Mouse (Mus musculus): ENCODE measurements around the gene Camta1. TPM values are rescaled to one million over a fixed set of nuclear protein-coding genes. Genes with fewer than 3 reads are reported as not detected.
A peak's percentile ranks its signal among the peaks of the same experiment; 100 is the strongest.

Camta1 gene
- polyA plus RNA-seq, 1 experiment from 2014 or later: 86.8 TPM

DNA sequence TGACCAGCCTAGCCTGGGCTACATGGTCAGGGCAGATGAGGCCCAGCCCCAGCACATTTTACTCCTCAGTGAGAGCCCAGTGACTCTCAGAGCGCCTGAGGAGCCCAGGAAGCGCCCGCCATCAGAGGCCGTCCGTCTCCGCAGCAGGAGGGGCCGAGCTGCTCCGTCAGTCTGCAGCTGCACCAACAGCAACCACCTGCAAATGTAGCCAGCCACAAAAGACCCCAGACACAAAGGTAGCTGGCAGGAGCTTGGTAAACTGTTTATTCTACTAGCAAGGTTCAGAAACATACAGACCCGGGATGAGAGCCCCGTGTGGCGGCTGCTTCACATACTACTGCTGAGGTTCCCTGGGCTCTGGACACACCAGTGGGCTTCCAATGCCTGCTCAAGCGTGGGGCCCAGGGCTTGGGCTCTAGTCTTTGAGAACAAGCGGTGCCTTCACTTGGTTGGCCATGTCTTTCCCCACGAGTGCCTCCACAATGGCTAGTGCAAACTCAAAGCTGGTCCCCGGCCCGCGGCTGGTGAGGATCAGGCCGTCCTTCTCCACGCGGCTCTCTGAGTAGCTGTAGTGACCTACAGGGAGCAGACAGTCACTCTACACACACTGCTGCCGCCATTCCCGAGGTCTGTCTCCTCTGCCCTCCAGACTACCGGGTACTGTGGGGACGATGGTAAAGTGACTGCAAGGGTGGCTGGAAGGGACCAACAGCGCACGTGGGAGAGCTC, 964.6 kb downstream of the Camta1 start:
- Histone ChIP-seq H3K9me3 (ENCODE audit: control insufficient read depth, low read depth, low read length) (no peaks in the 10 kb centered on the region), H3K4me1 (ENCODE audit: control insufficient read depth, insufficient read depth, low read length) (no peaks in the 10 kb centered on the region), H3K27me3 (ENCODE audit: control insufficient read depth, insufficient read depth, low read length) (no peaks in the 10 kb centered on the region), H3K9ac (replicated peaks; ENCODE audit: low read depth, low read length) (no peak overlapping the region), H3K36me3 (ENCODE audit: control insufficient read depth, insufficient read depth, low read length) (peaks cover 54% of the 10 kb centered on the region; the same call in 1 of the 2 replicates), H3K4me2 (replicated peaks; ENCODE audit: low read depth, low read length) (no peak overlapping the region), H3K27ac (ENCODE audit: low read length) (no peak overlapping the region), H3K4me3 (ENCODE audit: low read depth, low read length) (no peak overlapping the region)
- ATAC-seq (ENCODE audit: insufficient number of reproducible peaks, insufficient read depth, low FRiP score, low read depth): no peak
- 94% methylated on average over 26 of the region's 26 CpGs for WGBS

DNA sequence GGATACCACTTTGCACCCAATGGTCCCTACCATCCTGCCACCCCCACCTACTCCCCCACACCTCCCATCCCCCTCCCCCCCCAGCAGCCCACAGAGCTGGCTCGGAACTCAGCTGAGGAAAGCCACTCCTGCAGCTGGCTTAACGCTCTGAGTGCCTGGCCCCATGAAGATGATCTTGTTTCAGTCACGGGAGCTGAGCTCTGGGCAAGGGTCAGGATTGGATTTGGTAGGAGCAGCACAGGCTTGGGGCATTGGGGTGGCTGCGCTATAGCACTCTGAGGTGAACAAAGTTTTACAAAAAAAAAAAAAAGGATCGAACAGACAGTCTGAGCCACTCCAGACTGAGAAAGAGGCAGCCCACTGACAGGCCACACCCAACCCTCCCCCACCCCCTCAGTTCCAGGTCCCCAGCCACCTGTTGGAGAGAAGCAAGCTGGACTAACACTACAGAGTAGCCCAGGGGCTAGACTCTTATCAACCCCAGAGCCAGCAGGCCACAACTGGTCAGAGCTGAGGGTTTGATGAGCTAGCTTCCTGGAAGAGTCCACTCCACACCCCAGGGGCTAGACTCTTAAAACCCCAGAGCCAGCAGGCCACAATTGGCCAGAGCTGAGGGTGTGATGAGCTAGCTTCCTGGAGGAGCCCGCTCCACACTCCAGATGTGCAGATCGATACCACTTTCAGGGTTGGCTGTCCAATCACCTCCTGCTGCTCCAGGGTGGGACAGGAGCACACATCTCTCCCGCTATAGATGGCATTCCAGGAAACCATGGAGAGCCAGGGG, 966.8 kb downstream of the Camta1 start:
- H3K4me1 ChIP-seq (ENCODE audit: control insufficient read depth, insufficient read depth, low read length): peaks cover 7% of the 10 kb centered on the region; the same call in 1 of the 2 replicates
- H3K4me2 ChIP-seq (replicated peaks; ENCODE audit: low read depth, low read length): no peak overlapping the region
- no peaks in the 10 kb centered on the region for H3K9me3 ChIP-seq (ENCODE audit: control insufficient read depth, low read depth, low read length)
- no peak overlapping the region for H3K27ac ChIP-seq (ENCODE audit: low read length)
- peaks cover 33% of the 10 kb centered on the region; the same call in 1 of the 2 replicates for H3K36me3 ChIP-seq (ENCODE audit: control insufficient read depth, insufficient read depth, low read length)
- H3K27me3 ChIP-seq (ENCODE audit: control insufficient read depth, insufficient read depth, low read length): no peaks in the 10 kb centered on the region
- H3K9ac ChIP-seq (replicated peaks; ENCODE audit: low read depth, low read length): no peak overlapping the region
- ATAC-seq (ENCODE audit: insufficient number of reproducible peaks, insufficient read depth, low FRiP score, low read depth): no peak
- H3K4me3 ChIP-seq (ENCODE audit: low read depth, low read length): no peak overlapping the region
- WGBS: 61% methylated on average over 8 of the region's 8 CpGs

DNA sequence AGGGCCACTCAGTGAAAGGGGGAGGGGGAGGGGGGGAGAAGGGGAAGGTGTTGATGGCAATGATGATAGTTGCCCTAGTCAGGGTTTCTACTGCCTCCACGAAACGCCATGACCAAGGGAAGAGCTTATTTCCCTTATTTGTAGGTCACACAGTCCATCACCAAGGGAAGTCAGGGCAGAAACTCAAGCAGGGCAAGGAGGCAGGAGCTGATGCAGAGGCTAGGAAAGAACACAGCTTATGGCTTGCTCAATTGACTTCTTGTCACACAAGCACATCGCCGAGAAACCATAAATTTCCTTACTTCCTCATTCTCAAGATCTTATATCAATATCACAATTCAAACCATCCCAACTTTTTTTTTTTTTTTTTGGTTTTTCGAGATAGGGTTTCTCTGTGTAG, 970.4 kb downstream of the Camta1 start:
- no peak overlapping the region for H3K4me3 ChIP-seq (ENCODE audit: low read depth, low read length)
- H3K4me2 ChIP-seq (replicated peaks; ENCODE audit: low read depth, low read length): no peak overlapping the region
- no peak overlapping the region for H3K27ac ChIP-seq (ENCODE audit: low read length)
- no peak for ATAC-seq (ENCODE audit: insufficient number of reproducible peaks, insufficient read depth, low FRiP score, low read depth)
- H3K27me3 ChIP-seq (ENCODE audit: control insufficient read depth, insufficient read depth, low read length): no peaks in the 10 kb centered on the region
- H3K9me3 ChIP-seq (ENCODE audit: control insufficient read depth, low read depth, low read length): no peaks in the 10 kb centered on the region
- H3K4me1 ChIP-seq (ENCODE audit: control insufficient read depth, insufficient read depth, low read length): peaks cover 11% of the 10 kb centered on the region
- peaks cover 5% of the 10 kb centered on the region; the same call in 1 of the 2 replicates for H3K36me3 ChIP-seq (ENCODE audit: control insufficient read depth, insufficient read depth, low read length)
- H3K9ac ChIP-seq (replicated peaks; ENCODE audit: low read depth, low read length): no peak overlapping the region
- WGBS: 66% methylated on average over 5 of the region's 5 CpGs

DNA sequence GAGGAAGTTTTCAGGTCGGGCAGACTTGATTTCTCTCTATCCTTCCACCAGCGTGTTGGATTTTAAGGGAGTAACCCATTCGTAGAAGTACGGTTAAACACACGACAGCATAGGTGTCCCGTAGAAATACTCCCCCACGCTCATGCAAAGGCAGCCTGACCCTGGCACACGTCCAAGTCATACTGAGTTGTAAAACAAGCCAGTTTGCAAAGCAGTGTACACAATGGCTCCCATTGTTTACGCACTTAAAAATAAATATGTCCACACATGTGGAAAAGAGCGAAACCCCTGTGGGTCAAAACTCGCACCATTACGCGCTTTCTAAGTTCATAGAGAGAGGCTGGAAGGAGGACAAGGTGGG, 971.7 kb downstream of the Camta1 start:
- no peak overlapping the region for H3K9ac ChIP-seq (replicated peaks; ENCODE audit: low read depth, low read length)

DNA sequence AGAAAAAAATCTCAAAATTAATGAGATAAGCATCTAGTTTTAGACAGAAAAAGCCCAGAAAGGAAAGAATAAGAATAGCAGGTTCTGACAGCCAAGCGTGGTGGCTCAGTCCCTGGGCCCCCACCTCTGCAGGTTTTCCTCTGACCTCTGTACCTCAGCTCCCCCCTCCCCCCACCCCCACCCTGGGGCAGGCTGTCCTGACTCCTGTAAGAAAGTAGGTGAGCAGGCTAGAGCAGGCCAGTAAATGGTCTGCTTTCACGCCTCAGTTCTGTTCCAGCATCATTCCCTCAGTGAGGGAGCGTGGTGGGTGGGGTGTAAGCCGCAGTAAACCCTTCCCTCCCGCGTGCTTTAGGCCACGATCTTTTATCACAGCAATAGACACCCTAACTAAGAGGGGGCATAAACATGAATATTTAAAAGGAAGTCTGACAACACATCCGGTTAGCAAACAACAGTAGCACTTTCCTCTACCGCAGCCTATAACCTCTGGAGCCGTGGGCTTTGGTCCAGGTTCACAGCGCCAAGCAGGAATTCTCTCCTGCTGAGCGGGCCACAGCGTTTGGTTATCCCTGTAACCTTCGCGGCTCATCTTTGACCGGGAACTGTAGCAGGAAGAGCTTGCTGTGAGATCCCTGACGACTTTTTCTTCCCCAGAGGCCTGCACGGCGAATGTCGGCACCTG, 972.3 kb downstream of the Camta1 start:
- Histone ChIP-seq H3K9ac (replicated peaks; ENCODE audit: low read depth, low read length) (no peak overlapping the region), H3K9me3 (ENCODE audit: control insufficient read depth, low read depth, low read length) (no peaks in the 10 kb centered on the region), H3K4me3 (ENCODE audit: low read depth, low read length) (no peak overlapping the region), H3K27me3 (ENCODE audit: control insufficient read depth, insufficient read depth, low read length) (no peaks in the 10 kb centered on the region), H3K27ac (ENCODE audit: low read length) (peak overlapping the region; percentile 53; the same call in 1 of the 2 replicates), H3K36me3 (ENCODE audit: control insufficient read depth, insufficient read depth, low read length) (no peaks in the 10 kb centered on the region), H3K4me1 (ENCODE audit: control insufficient read depth, insufficient read depth, low read length) (peaks cover 11% of the 10 kb centered on the region), H3K4me2 (replicated peaks; ENCODE audit: low read depth, low read length) (peak overlapping the region; percentile 17; the same call in 1 of the 2 replicates)
- 36% methylated on average over 20 of the region's 20 CpGs for whole genome bisulfite sequencing
- ATAC-seq (ENCODE audit: insufficient number of reproducible peaks, insufficient read depth, low FRiP score, low read depth): peak; percentile 34; the same call in 1 of the 2 replicates

More for the DNA sequence above, 971.7 kb downstream of the Camta1 start:
- no peak for ATAC-seq (ENCODE audit: insufficient number of reproducible peaks, insufficient read depth, low FRiP score, low read depth)
- Histone ChIP-seq H3K9me3 (ENCODE audit: control insufficient read depth, low read depth, low read length) (no peaks in the 10 kb centered on the region), H3K4me3 (ENCODE audit: low read depth, low read length) (no peak overlapping the region), H3K36me3 (ENCODE audit: control insufficient read depth, insufficient read depth, low read length) (no peaks in the 10 kb centered on the region), H3K4me1 (ENCODE audit: control insufficient read depth, insufficient read depth, low read length) (peaks cover 11% of the 10 kb centered on the region), H3K27me3 (ENCODE audit: control insufficient read depth, insufficient read depth, low read length) (no peaks in the 10 kb centered on the region), H3K4me2 (replicated peaks; ENCODE audit: low read depth, low read length) (peak overlapping the region; percentile 17), H3K27ac (ENCODE audit: low read length) (peak overlapping the region; percentile 53; the same call in 1 of the 2 replicates)
- WGBS: 37% methylated on average over 13 of the region's 13 CpGs

DNA sequence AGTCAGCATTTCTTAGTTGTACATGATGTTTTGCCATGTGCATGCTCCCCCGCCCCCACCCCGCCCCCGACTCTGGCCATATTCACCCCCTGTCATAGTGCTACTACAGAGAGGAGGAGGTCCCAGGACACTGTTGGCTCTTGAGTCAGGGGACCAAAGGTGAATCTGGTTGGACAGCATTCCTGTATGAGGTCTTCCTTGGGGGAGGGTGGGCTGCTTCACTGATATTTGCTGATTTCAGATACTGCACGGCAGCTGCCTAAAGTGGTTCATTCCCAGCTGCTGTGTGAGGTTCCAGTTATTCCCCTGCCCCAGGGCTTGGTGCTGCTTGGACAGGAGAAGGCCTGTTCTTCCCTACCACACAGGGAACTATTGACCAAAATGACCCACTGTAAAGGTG, 973.2 kb downstream of the Camta1 start:
- Histone ChIP-seq H3K4me2 (replicated peaks; ENCODE audit: low read depth, low read length) (no peak overlapping the region), H3K27ac (ENCODE audit: low read length) (no peak overlapping the region), H3K27me3 (ENCODE audit: control insufficient read depth, insufficient read depth, low read length) (no peaks in the 10 kb centered on the region), H3K9ac (replicated peaks; ENCODE audit: low read depth, low read length) (no peak overlapping the region), H3K4me3 (ENCODE audit: low read depth, low read length) (no peak overlapping the region), H3K36me3 (ENCODE audit: control insufficient read depth, insufficient read depth, low read length) (no peaks in the 10 kb centered on the region), H3K4me1 (ENCODE audit: control insufficient read depth, insufficient read depth, low read length) (peaks cover 11% of the 10 kb centered on the region), H3K9me3 (ENCODE audit: control insufficient read depth, low read depth, low read length) (no peaks in the 10 kb centered on the region)
- ATAC-seq (ENCODE audit: insufficient number of reproducible peaks, insufficient read depth, low FRiP score, low read depth): 0 out of 2 replicates have a peak, but pooled peaks have one; percentile 23
- WGBS: 76% methylated on average over 4 of the region's 4 CpGs

DNA sequence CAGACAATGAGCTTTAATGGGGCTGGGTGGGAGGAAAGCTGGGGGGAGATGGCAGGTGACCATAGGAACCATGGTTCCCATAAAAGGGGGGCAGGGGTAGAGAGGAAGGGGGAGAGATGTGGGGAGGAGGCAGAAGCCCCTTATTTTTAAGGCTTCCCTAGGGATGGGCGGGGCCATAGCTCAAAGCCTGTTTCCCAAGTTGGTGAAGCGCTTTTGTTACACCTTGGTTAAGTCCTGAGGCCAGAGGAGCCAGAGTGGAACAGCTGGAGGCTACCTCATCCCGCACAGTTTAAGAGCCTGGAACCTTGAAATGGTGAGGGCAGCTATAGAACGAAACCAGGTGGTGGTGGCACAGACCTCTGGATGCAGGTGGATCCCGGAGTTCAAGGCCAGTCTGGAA, 973.8 kb downstream of the Camta1 start:
- Histone ChIP-seq H3K9ac (replicated peaks; ENCODE audit: low read depth, low read length) (no peak overlapping the region), H3K4me3 (ENCODE audit: low read depth, low read length) (no peak overlapping the region), H3K27me3 (ENCODE audit: control insufficient read depth, insufficient read depth, low read length) (no peaks in the 10 kb centered on the region), H3K9me3 (ENCODE audit: control insufficient read depth, low read depth, low read length) (no peaks in the 10 kb centered on the region), H3K36me3 (ENCODE audit: control insufficient read depth, insufficient read depth, low read length) (no peaks in the 10 kb centered on the region), H3K4me1 (ENCODE audit: control insufficient read depth, insufficient read depth, low read length) (peaks cover 11% of the 10 kb centered on the region), H3K27ac (ENCODE audit: low read length) (no peak overlapping the region), H3K4me2 (replicated peaks; ENCODE audit: low read depth, low read length) (no peak overlapping the region)
- ATAC-seq (ENCODE audit: insufficient number of reproducible peaks, insufficient read depth, low FRiP score, low read depth): no peak
- 76% methylated on average over 5 of the region's 5 CpGs for WGBS

DNA sequence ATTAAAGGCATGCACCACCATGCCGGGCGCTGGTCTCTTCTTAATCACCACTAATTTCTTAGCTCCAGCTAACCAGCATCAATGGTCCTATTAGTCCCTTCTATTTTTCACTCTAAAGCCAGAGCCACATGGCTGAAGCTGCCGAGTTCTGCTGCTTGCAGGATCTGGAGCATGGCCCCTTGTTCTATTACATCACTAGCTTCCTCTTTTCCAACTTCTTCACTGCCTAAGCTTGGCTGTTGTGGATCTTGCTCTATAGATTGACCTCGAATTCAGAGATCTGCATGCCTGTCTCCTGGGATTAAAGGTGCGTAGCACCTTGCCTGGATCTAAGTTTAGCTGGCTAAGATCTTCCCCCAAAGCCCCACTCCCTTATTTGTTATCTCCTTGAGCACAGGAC, 979.0 kb downstream of the Camta1 start:
- 83% methylated on average over 5 of the region's 5 CpGs for WGBS
- H3K9me3 ChIP-seq (ENCODE audit: control insufficient read depth, low read depth, low read length): peaks cover 22% of the 10 kb centered on the region
- H3K36me3 ChIP-seq (ENCODE audit: control insufficient read depth, insufficient read depth, low read length): no peaks in the 10 kb centered on the region
- H3K4me2 ChIP-seq (replicated peaks; ENCODE audit: low read depth, low read length): no peak overlapping the region
- H3K27me3 ChIP-seq (ENCODE audit: control insufficient read depth, insufficient read depth, low read length): no peaks in the 10 kb centered on the region
- no peak overlapping the region for H3K4me3 ChIP-seq (ENCODE audit: low read depth, low read length)
- ATAC-seq (ENCODE audit: insufficient number of reproducible peaks, insufficient read depth, low FRiP score, low read depth): no peak
- no peak overlapping the region for H3K9ac ChIP-seq (replicated peaks; ENCODE audit: low read depth, low read length)
- no peaks in the 10 kb centered on the region for H3K4me1 ChIP-seq (ENCODE audit: control insufficient read depth, insufficient read depth, low read length)
- no peak overlapping the region for H3K27ac ChIP-seq (ENCODE audit: low read length)

Data from stomach, embryonic 14.5 days (tissue).